Mouse (Mus musculus) adrenal gland, adult (tissue): ENCODE results near the gene Heca.
"Not testable (repeated sequence)": the region's sequence is repeated elsewhere in the genome, so short reads cannot be mapped to it uniquely, and the experiment has no call there.

Experiments
- DNase-seq, 2 experiments: peaks; one replicate each; pipeline ENCODE4 v3.0.0; 2022 to 2023; ENCODE audit warnings: low spot score in 1 of 2; ENCODE audit not compliant: inconsistent age in 2 of 2

Heca gene

DNA sequence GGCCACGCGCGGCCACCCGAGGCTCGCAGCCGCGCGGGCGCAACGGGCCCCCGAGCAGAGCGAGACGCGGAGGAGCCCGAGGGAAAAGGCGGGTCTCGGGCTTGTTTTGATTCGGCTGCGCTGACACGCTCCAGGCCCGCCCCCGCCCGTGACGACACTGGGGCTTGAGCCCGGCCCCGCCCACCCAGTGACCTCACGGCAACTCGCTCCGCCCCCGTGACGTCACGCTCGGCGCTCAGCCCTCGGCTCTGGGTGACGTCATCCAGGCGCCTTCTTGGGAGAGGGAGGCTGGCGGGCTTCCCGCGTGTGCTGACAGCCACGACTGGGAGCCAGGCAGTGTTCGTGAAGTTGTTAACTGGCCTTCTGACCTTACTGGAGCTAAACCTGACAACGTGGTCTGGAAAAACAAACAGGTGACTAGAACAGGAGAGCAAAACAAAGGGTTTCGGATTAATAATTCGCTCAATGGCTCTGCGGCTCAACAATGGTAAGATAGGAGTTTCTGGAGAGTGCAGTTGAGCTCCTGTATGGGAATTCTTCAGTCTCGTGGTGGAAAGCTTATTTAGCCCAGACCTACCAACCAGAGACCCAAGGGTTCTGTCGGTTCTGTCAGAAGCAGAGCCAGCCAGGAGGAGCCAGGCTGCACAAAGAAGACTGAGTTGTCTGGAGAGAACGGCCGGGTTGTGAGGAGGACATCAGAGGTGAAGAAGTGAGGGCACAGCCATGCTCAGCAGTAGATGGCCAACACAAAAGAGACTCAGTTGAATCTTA, at the start of gene Heca:
Heca (minus strand) TSS at position 108 of the 771 bp plus-strand sequence.
- peak; percentile 88 to 96 for DNase-seq

- DNase-seq, result no peak
Measured at GRCm38 (mm10) chr10:17990576-17990975, 42.7 kb upstream of the Heca start.

GRCm38 (mm10) chr10:17989136-17989535, 41.3 kb upstream of the Heca start:
- DNase-seq, result no peak

- DNase-seq, result no peak
Measured at GRCm38 (mm10) chr10:17987823-17988423, 40.1 kb upstream of the Heca start.

DNA sequence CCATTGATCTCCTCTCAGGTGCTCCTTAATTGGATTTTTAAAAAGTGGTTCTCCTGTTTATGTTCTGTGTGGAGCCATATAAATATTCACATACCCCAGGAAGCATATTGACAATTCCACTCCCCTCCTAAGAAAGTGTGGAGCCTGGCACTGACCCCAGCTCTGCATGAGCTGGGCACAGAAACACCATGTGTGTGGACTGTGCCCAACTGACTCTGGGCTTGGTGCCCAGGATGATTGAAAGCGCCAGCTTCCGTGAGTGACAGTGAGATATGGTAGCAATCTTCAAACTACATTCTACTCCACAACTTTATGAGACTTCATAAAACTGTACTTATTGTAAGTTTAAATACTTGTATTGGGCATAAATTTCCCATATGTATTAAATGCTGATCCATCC, 35.4 kb upstream of the Heca start:
- peak in 1 of 2 experiments; percentile 37 for DNase-seq

DNA sequence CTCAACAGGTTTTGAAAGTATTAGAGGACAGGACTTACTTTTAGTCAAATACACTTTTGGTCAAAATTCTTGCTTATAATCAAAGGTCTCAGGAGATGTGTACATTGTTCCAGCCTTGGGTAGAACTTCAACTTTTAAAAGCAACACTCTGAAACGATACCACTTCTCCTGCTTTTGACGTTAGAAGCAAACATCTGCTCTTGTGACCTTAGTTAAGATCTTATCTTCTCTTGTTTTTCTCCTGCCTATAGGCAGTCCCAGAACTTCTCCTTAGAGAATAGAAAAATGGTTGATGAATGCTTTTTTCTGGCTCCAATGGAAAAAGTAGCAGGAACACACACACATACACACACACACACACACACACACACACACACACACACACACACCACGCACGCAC, 18.2 kb upstream of the Heca start:
- DNase-seq, result no peak

- no peak for DNase-seq
Measured at GRCm38 (mm10) chr10:17950761-17951160, 2.9 kb upstream of the Heca start.

- DNase-seq, result peak; percentile 72 to 89
Measured at GRCm38 (mm10) chr10:17947175-17947906, 526 bp downstream of the Heca start.

- DNase-seq, result not testable (repeated sequence)
Measured at GRCm38 (mm10) chr10:17946799-17947174, 1.1 kb downstream of the Heca start.

DNA sequence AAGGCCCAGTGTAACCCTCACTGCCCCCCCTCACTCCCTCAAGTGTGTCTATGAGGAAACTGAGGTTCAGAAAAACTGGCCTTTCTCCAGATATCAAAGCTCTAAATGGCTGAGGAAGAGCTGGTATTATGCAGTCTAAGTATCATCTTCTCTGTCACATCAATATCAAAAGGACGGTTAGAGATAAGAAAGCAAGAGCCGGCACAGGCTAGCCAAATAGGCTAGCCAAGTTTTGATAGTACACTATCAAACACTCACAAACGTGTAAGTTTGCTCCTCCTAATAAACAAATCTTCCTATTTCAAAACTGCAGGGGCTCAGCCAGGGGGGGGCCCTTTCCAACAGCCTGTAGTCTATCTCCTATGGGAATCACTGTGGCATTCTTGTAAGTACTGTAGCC, 1.8 kb downstream of the Heca start:
- peak in 1 of 2 experiments; percentile 49 for DNase-seq

DNA sequence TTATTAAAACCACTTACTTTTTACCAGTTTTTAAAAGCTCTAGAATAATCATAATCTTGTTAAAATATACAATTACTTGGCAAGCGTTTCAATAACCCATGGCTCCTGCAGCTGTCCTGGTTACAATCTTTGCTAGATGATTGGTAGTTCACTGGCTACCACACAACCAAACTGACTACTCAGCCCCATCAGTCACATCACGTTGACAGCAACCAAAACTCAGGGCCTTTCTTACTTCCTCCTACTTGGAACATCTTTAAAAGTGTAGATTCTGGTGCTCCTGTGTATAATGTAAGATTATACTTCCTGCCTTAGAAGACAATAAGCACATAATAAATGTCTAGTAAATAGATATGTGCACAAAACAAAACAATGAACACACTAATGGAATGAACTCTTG, 14.2 kb downstream of the Heca start:
- no peak for DNase-seq

DNA sequence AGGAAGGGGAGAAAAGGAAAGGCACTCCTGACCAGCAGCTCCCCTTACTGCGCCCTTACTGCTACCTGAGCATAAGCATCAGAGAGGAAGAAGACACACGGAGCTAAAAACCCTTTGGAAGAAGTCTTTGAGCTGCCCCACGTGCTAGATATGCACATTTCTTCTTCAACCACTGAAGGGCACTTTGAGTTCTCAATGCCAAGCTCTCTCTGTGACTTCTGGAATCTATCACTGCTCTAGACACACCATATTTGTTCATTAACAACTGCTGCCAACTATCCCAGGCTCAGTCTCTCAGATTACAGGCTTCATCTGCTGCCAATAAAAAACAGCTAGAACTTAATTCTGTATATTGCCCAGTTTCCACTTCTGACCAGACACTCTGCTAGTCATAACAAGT, 15.7 kb downstream of the Heca start:
- peak in 1 of 2 experiments; percentile 65 for DNase-seq

DNA sequence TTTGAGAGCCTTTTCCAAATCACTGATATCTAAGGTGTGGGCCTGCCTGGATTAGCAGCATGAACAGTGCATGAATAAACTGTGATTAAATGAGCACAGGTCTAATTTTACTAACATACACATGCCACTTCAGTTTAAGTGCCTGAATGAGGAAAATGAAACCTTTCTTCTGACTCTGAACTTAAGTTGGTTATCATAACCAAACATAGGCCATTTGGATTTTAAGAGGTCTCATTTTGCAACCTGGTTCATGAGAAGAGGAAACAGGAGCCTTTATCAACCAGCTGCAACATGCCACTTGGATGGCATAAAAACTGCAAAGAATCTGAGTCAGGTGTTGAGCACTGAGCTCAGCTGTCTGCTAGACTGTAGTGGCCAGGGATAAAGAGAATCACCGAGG, 16.7 kb downstream of the Heca start:
- peak in 1 of 2 experiments; percentile 47 for DNase-seq

DNA sequence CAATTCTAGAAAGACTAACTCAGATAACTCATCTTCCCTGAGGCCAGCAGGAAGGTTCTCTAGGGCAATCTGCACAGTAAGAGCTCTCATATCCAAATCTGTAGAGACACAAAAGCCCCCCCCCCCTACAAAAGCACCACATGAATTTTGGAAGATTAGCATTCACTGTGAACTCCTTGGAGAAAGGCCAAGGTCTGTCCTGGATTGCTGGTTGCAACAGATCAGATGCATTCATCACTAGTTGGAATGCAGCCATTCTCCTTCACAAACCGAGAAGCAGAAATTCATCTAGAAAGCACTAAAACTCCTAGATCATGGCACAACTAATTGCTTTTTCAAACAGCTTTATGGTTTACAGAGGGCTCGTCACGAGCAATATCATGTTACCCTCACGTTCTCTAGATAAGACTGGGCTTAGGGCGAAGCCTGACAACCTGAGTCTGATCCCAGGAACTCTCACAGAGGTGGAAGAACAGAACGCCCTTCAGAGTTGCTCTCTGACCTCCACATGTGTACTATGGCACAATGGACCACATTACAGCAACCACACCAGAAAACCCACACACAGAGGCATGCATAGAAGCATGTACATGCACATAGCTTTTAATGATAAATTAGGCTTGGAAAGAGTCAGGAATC, 17.3 kb downstream of the Heca start:
- peak; percentile 54 to 92 for DNase-seq

DNA sequence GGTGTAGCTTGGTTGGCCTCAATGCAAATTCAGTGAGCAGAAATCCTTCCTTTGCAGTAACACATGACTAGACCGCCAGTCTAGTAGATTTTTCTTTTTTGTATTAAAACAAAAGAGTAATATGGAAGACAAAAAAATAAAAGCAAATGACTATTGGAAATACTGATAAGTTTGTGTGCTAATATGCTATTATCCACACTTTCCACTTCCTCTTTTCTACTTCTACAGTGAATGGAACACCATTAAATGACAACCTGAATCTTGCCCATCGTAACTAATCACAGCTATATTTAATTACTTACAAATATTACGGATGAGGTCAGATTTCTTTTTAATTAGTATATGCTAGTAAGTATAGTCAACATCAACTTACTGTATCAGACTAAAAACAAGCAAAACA, 22.7 kb downstream of the Heca start:
- no peak for DNase-seq

DNA sequence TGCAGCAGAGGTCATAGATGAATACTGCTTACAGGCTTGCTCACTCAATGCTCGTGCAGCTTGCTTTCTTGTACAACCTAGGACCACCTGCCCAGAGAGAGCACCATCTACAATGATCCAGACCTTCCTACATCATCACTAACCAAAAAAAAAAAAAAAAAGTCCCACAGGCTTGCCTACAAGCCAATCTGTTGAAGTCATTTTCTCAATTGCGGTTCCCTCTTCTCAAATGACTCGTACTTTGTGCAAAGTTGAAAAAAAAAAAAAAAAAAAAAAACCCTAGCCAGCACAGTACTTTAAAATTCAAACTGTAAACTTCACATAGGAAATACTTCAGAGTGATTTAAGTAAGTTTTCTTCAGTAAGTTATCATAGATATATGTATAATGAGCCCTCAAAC, 23.7 kb downstream of the Heca start:
- DNase-seq, result no peak

- no peak for DNase-seq
Measured at GRCm38 (mm10) chr10:17921381-17921780, 26.5 kb downstream of the Heca start.

- peak in 1 of 2 experiments; percentile 60 for DNase-seq
Measured at GRCm38 (mm10) chr10:17919971-17920370, 27.9 kb downstream of the Heca start.

DNA sequence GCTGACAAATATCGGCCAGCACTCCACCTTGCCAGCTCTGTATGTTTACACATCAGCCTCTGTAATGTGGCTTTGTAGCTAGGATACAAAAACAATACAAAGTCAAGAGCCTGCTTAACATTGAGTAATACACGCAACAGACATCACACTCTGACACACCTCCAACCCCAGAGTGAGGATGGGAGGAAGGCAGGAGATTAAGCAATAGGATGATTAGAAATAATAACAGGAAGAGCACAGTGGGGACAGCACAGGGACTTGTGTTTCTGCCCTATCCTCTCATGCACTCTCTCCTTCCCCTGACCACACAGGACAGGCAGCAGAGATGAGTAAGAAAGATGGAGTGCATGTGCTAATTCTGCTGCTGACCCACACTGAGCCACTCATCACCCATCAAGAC, 28.8 kb downstream of the Heca start:
- peak in 1 of 2 experiments; percentile 38 for DNase-seq

- no peak for DNase-seq
Measured at GRCm38 (mm10) chr10:17908731-17909130, 39.1 kb downstream of the Heca start.

GRCm38 (mm10) chr10:17906405-17906804, 41.5 kb downstream of the Heca start:
- DNase-seq, result not testable (repeated sequence)
